Mouse (Mus musculus): ENCODE data around the gene Tpcn1. TPM values are rescaled to one million over a fixed set of nuclear protein-coding genes. Genes with fewer than 3 reads are reported as not detected.

Tpcn1 gene
- polyA plus RNA-seq, 1 experiment from 2014 or later = 14.5 TPM

DNA sequence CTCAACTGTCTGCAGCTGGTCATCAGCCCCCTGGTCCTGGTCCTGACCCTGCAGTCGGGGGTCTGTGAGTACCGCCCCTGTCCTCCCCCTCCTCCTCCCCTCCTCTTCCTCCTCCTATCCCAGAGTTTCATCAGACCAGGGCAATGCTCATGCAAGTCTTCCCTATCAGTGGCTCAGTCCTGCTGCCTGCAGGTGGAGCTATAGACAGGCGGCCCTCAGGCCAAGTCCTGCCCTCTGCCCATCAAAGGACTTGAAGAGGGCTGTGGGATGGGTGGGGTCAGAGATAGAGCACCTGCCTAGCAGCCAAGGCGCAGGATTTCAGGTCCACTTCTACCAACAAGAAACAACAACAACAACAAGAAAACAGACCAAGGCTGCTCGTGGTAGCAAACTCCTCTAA, 62.7 kb downstream of the Tpcn1 start:
- no peak for DNase-seq (ENCODE audit: low spot score)
- Histone ChIP-seq H3K27me3 (ENCODE audit: control insufficient read depth, insufficient read depth, low read length) (no peaks in the 10 kb centered on the region), H3K36me3 (ENCODE audit: control insufficient read depth, insufficient read depth, low read length) (no peaks in the 10 kb centered on the region), H3K4me2 (ENCODE audit: low read depth, low read length, severe bottlenecking) (no peak overlapping the region), H3K9me3 (ENCODE audit: control insufficient read depth, low read length) (no peaks in the 10 kb centered on the region), H3K9ac (ENCODE audit: low read length) (no peak overlapping the region), H3K4me3 (ENCODE audit: low read depth, low read length) (no peak overlapping the region), H3K4me1 (replicated peaks; ENCODE audit: control insufficient read depth, insufficient read depth, low read length) (no peaks in the 10 kb centered on the region), H3K27ac (ENCODE audit: low read depth, low read length) (no peak overlapping the region)
- no peak for ATAC-seq (replicated peaks; ENCODE audit: low FRiP score)
- 41% methylated on average over 5 of the region's 5 CpGs for WGBS

DNA sequence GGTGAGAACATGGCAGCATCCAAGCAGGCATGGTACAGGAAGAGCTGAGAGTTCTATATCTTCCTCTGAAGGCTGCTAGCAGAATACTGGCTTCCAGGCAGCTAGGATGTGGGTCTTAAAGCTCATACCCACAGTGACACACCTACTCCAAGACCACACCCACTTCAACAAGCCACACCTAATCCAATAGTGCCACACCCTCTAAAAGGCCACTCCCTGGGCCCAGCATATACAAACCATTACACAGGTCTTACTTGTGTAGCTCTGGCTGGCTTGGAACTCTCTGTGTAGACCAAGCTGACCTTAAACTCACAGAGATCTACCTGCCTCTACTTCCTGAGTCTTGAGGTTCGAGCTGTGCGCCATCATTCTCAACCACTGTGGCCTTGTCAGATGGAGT, 63.7 kb downstream of the Tpcn1 start:
- DNase-seq (ENCODE audit: low spot score) (no peak), ATAC-seq (replicated peaks; ENCODE audit: low FRiP score) (no peak)
- Histone ChIP-seq H3K9me3 (ENCODE audit: control insufficient read depth, low read length) (no peaks in the 10 kb centered on the region), H3K4me1 (replicated peaks; ENCODE audit: control insufficient read depth, insufficient read depth, low read length) (no peaks in the 10 kb centered on the region), H3K36me3 (ENCODE audit: control insufficient read depth, insufficient read depth, low read length) (no peaks in the 10 kb centered on the region), H3K4me3 (ENCODE audit: low read depth, low read length) (no peak overlapping the region), H3K27ac (ENCODE audit: low read depth, low read length) (no peak overlapping the region), H3K4me2 (ENCODE audit: low read depth, low read length, severe bottlenecking) (no peak overlapping the region), H3K27me3 (ENCODE audit: control insufficient read depth, insufficient read depth, low read length) (no peaks in the 10 kb centered on the region), H3K9ac (ENCODE audit: low read length) (no peak overlapping the region)
- WGBS = 96% methylated on average over 2 of the region's 2 CpGs

DNA sequence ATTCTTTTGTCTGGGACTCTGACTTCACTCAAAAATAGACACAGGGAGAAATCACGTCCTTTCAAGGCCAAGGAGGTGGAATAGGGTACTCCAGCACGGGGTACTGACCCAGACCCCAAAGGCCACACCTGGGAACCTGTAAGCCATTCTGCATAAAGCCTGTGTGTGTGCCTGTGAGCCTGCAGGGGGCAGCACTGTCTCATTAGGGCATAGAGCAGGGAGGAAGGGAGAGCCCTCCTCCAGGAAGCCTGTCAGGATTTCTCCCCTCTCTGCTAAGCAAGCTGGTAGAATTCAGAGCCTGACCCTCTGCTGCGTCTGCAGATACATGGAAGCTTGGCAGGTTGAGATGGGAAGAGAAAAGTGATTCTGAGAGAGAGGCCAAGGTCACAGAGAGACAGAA, 65.8 kb downstream of the Tpcn1 start:
- ATAC-seq (replicated peaks; ENCODE audit: low FRiP score) (no peak), DNase-seq (ENCODE audit: low spot score) (no peak)
- Histone ChIP-seq H3K27ac (ENCODE audit: low read depth, low read length) (no peak overlapping the region), H3K4me3 (ENCODE audit: low read depth, low read length) (no peak overlapping the region), H3K4me2 (ENCODE audit: low read depth, low read length, severe bottlenecking) (no peak overlapping the region), H3K9me3 (ENCODE audit: control insufficient read depth, low read length) (no peaks in the 10 kb centered on the region), H3K27me3 (ENCODE audit: control insufficient read depth, insufficient read depth, low read length) (no peaks in the 10 kb centered on the region), H3K9ac (ENCODE audit: low read length) (no peak overlapping the region), H3K36me3 (ENCODE audit: control insufficient read depth, insufficient read depth, low read length) (no peaks in the 10 kb centered on the region), H3K4me1 (replicated peaks; ENCODE audit: control insufficient read depth, insufficient read depth, low read length) (no peaks in the 10 kb centered on the region)
- WGBS = 87% methylated on average over 3 of the region's 3 CpGs

DNA sequence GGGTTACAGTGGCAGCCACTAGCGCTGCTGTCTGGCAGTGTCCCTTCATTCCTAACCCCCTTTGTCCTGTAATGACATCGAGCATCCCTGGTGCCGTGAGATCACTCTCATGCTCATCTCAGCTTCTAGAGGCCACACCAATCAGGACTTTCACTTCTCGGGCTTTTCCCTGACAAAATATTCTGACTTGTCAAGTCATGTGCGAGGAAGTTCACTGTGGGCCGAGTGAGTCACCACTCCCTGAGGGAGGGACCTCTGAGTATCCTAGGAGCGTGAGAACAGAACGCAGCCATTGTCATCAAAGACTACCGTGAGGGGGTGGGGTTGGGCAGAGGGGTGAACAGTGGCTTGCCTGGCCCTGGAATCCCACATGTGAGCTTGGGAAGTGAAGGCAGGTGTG, 70.9 kb downstream of the Tpcn1 start:
- no peak overlapping the region for H3K27ac ChIP-seq (ENCODE audit: low read depth, low read length)
- 0 out of 2 replicates have a peak, but pooled peaks cover 2% of the 10 kb centered on the region for H3K4me1 ChIP-seq (replicated peaks; ENCODE audit: control insufficient read depth, insufficient read depth, low read length)
- no peaks in the 10 kb centered on the region for H3K36me3 ChIP-seq (ENCODE audit: control insufficient read depth, insufficient read depth, low read length)
- H3K4me2 ChIP-seq (ENCODE audit: low read depth, low read length, severe bottlenecking) = no peak overlapping the region
- WGBS = 61% methylated on average over 9 of the region's 9 CpGs
- no peak overlapping the region for H3K9ac ChIP-seq (ENCODE audit: low read length)
- no peaks in the 10 kb centered on the region for H3K27me3 ChIP-seq (ENCODE audit: control insufficient read depth, insufficient read depth, low read length)
- DNase-seq (ENCODE audit: low spot score) = no peak
- no peak for ATAC-seq (replicated peaks; ENCODE audit: low FRiP score)
- H3K9me3 ChIP-seq (ENCODE audit: control insufficient read depth, low read length) = no peaks in the 10 kb centered on the region
- no peak overlapping the region for H3K4me3 ChIP-seq (ENCODE audit: low read depth, low read length)

DNA sequence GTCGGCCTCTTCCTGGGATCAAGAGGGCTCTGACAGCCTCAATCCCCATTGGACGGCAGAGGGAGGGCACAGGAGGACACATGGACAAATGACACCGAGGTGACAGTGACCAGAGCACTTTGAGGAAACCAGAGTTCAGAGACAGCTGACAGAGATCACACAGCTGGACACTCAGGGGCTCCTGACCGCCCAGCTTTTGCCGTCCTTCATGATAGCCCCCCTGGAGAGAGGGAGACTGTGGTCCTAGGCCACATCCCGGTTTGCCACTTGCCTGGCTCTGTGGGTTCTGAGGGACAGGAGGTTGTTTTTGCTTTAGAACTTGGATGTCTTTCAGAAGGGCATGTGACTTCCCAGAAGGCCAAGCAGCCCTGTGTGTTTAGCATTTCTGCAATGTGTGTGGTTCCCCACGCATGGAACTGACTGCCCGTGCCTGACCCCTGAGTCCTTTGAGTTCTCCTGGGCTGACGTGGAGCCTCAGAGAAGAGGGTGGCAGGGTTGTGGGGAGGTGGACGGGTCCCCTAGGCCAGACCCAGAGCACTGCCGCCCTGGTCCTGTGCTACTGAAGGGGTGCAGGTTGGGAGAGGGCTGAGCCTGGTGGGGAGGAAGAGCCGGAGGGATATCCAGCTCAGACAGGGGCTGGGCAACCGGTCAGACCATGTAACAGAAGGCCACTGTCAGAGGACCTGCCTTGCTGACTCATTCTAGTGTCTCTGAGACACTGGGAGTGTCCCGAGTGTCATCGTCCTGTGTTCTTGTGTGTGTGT, 72.1 kb downstream of the Tpcn1 start:
- 69% methylated on average over 15 of the region's 15 CpGs for WGBS
- Histone ChIP-seq H3K4me1 (replicated peaks; ENCODE audit: control insufficient read depth, insufficient read depth, low read length) (0 out of 2 replicates have a peak, but pooled peaks cover 2% of the 10 kb centered on the region), H3K27me3 (ENCODE audit: control insufficient read depth, insufficient read depth, low read length) (peaks cover 2% of the 10 kb centered on the region; the same call in 1 of the 2 replicates), H3K27ac (ENCODE audit: low read depth, low read length) (no peak overlapping the region), H3K4me3 (ENCODE audit: low read depth, low read length) (no peak overlapping the region), H3K4me2 (ENCODE audit: low read depth, low read length, severe bottlenecking) (no peak overlapping the region), H3K9me3 (ENCODE audit: control insufficient read depth, low read length) (no peaks in the 10 kb centered on the region), H3K9ac (ENCODE audit: low read length) (no peak overlapping the region), H3K36me3 (ENCODE audit: control insufficient read depth, insufficient read depth, low read length) (no peaks in the 10 kb centered on the region)
- no peak for DNase-seq (ENCODE audit: low spot score)
- ATAC-seq (replicated peaks; ENCODE audit: low FRiP score) = no peak

DNA sequence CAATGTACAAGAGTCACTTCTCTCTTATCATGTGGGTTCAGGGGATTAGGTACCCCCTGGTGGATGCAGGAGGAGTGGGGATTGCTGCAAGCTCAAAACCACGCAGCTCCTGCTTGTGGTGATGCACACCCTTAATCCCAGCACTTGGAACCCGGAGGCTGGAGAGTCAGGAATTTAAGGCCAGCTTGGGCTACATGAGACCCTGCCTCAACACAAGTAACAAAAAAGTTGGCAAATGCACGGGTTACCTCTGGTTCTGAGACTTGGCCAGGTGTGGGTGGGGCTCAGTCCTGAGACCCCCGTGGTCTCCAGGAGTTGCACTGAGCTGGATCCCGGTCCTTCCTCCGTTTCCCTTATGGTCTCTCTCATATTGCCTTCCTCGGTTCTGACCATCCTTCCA, 73.0 kb downstream of the Tpcn1 start:
- Histone ChIP-seq H3K27ac (ENCODE audit: low read depth, low read length) (no peak overlapping the region), H3K4me3 (ENCODE audit: low read depth, low read length) (no peak overlapping the region), H3K9ac (ENCODE audit: low read length) (no peak overlapping the region; the same call in 1 of the 2 replicates), H3K9me3 (ENCODE audit: control insufficient read depth, low read length) (no peaks in the 10 kb centered on the region), H3K4me2 (ENCODE audit: low read depth, low read length, severe bottlenecking) (no peak overlapping the region), H3K36me3 (ENCODE audit: control insufficient read depth, insufficient read depth, low read length) (no peaks in the 10 kb centered on the region), H3K27me3 (ENCODE audit: control insufficient read depth, insufficient read depth, low read length) (peaks cover 2% of the 10 kb centered on the region; the same call in 1 of the 2 replicates), H3K4me1 (replicated peaks; ENCODE audit: control insufficient read depth, insufficient read depth, low read length) (0 out of 2 replicates have a peak, but pooled peaks cover 5% of the 10 kb centered on the region)
- 74% methylated on average over 7 of the region's 7 CpGs for WGBS
- no peak for DNase-seq (ENCODE audit: low spot score)
- no peak for ATAC-seq (replicated peaks; ENCODE audit: low FRiP score)

DNA sequence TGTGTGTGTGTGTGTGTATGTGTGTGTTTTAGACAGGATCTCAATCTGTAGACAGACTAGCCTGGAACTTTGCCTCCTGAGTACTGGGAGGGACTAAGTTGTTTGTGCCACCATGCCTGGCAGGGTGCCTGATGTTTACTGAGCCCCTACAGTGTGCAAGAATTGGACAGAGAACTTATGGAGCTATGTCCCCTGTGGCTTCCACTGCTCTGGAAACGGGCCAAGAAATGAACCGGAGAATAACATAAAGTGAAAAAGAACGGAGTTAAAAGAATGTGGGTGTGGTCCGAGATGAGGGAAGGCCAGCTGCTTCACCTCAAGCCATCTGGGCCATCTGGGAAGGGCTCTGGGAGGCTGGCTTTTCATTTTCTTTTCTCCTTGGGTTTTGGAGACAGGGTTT, 73.7 kb downstream of the Tpcn1 start:
- Histone ChIP-seq H3K36me3 (ENCODE audit: control insufficient read depth, insufficient read depth, low read length) (no peaks in the 10 kb centered on the region), H3K27me3 (ENCODE audit: control insufficient read depth, insufficient read depth, low read length) (peaks cover 2% of the 10 kb centered on the region; the same call in 1 of the 2 replicates), H3K4me2 (ENCODE audit: low read depth, low read length, severe bottlenecking) (no peak overlapping the region), H3K27ac (ENCODE audit: low read depth, low read length) (no peak overlapping the region), H3K4me3 (ENCODE audit: low read depth, low read length) (no peak overlapping the region), H3K9me3 (ENCODE audit: control insufficient read depth, low read length) (no peaks in the 10 kb centered on the region), H3K9ac (ENCODE audit: low read length) (no peak overlapping the region; the same call in 1 of the 2 replicates), H3K4me1 (replicated peaks; ENCODE audit: control insufficient read depth, insufficient read depth, low read length) (0 out of 2 replicates have a peak, but pooled peaks cover 9% of the 10 kb centered on the region)
- ATAC-seq (replicated peaks; ENCODE audit: low FRiP score) (no peak), DNase-seq (ENCODE audit: low spot score) (no peak)
- WGBS = 43% methylated on average over 4 of the region's 4 CpGs

DNA sequence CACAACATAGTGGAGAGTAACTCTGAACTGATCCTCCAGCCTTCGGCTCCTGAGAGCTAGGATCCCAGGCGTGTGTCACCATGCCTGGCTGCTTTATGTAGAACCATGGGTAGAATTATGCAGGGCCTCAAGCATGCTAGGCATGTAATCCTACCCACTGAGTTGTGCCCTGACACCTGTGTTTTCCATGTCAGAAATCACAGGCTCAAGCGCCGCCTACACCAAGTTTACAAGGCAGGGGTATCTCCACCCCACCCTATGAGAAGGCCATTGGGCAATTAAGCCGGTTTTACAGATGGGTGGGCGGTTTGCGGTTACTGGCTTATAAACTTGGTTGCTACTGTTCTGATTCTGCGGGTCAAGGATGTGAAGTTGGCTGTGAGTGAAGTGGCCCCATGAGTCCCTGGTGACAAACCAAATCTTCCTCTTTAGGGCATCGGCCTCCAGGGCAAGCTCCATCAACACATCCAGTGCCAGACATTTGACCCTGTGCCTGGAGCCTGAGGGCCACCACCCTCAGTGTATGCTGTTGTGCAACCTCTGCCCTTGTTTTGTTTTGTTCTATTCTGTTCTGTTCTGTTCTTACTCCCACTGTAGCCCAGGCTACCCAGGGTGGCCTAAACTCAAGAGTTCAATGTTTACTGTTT, 74.3 kb downstream of the Tpcn1 start:
- Histone ChIP-seq H3K27ac (ENCODE audit: low read depth, low read length) (no peak overlapping the region), H3K27me3 (ENCODE audit: control insufficient read depth, insufficient read depth, low read length) (peaks cover 2% of the 10 kb centered on the region; the same call in 1 of the 2 replicates), H3K4me3 (ENCODE audit: low read depth, low read length) (no peak overlapping the region), H3K9me3 (ENCODE audit: control insufficient read depth, low read length) (no peaks in the 10 kb centered on the region), H3K4me2 (ENCODE audit: low read depth, low read length, severe bottlenecking) (no peak overlapping the region), H3K4me1 (replicated peaks; ENCODE audit: control insufficient read depth, insufficient read depth, low read length) (0 out of 2 replicates have a peak, but pooled peaks cover 9% of the 10 kb centered on the region), H3K36me3 (ENCODE audit: control insufficient read depth, insufficient read depth, low read length) (no peaks in the 10 kb centered on the region), H3K9ac (ENCODE audit: low read length) (no peak overlapping the region)
- ATAC-seq (replicated peaks; ENCODE audit: low FRiP score) = no peak
- no peak for DNase-seq (ENCODE audit: low spot score)
- WGBS = 94% methylated on average over 9 of the region's 9 CpGs
